Mouse (Mus musculus) kidney, embryonic 16.5 days (tissue): ENCODE measurements around the gene Dner. TPM values are rescaled to one million over a fixed set of nuclear protein-coding genes. Genes with fewer than 3 reads are reported as not detected.

Experiments used
- ATAC-seq: fragments of 200-750 bp; cut with Nextera tagmentation; 2 replicates; pipeline ENCODE4 v1.8.0; 2017; ENCODE audit warnings: moderate TSS enrichment; ENCODE audit not compliant: low FRiP score, low TSS enrichment
- H3K27ac ChIP-seq: fragments of 300-500 bp; sonication (generic); 2 replicates; pipeline ENCODE4 v1.5.1; 2014; ENCODE audit warnings: low read length
- H3K27me3 ChIP-seq: fragments of 300-500 bp; sonication (generic); 2 replicates; pipeline ENCODE4 v1.6.1; 2014; ENCODE audit warnings: low read length, control low read depth, mixed read lengths; ENCODE audit not compliant: insufficient read depth
- H3K36me3 ChIP-seq: fragments of 300-500 bp; sonication (generic); 2 replicates; pipeline ENCODE4 v1.6.1; 2014; ENCODE audit warnings: low read length, control low read depth, mixed read lengths; ENCODE audit not compliant: insufficient read depth
- H3K4me1 ChIP-seq: fragments of 300-500 bp; sonication (generic); 2 replicates; pipeline ENCODE4 v1.6.1; 2014; ENCODE audit warnings: low read length, control low read depth, mixed read lengths; ENCODE audit not compliant: insufficient read depth
- H3K4me2 ChIP-seq: fragments of 300-500 bp; sonication (generic); replicated peaks from 2 replicates; pipeline ENCODE4 v1.6.1; 2014; ENCODE audit warnings: low read depth, low read length
- H3K4me3 ChIP-seq: fragments of 300-500 bp; sonication (generic); 2 replicates; pipeline ENCODE4 v1.5.1; 2014; ENCODE audit warnings: mild to moderate bottlenecking, low read length
- H3K9ac ChIP-seq: fragments of 300-500 bp; sonication (generic); replicated peaks from 2 replicates; pipeline ENCODE4 v1.6.1; 2014; ENCODE audit warnings: low read length
- H3K9me3 ChIP-seq: fragments of 300-500 bp; sonication (generic); 2 replicates; pipeline ENCODE4 v1.6.1; 2016; ENCODE audit warnings: low read length, control low read depth
- WGBS: fragments of 180-500 bp; shearing (Covaris S2); extraction: QIAGEN DNeasy Blood & Tissue Kit; methylation state at CpG from one replicate; pipeline ENCODE4 v1.1.7; 2014; 5-methylcytosine and 5-hydroxymethylcytosine counted together
- polyA plus RNA-seq: library from polyadenylated mRNA; unstranded; fragments of >200 nt; fragmentation: Nextera tagmentation; extraction: Ambion mirVana; gene quantifications from 2 replicates; pipeline ENCODE4 v1.2.1, GENCODE M21; 2015

Dner gene
- polyA plus RNA-seq, 1 experiment from 2014 or later = 1.4 TPM

GRCm38 (mm10) chr1:84419416-84419815 lies 276.6 kb downstream of the Dner start:
- H3K27ac ChIP-seq = no peak overlapping the region
- H3K36me3 ChIP-seq = no peaks in the 10 kb centered on the region
- H3K4me1 ChIP-seq = 0 out of 2 replicates have a peak, but pooled peaks cover 4% of the 10 kb centered on the region
- H3K27me3 ChIP-seq = no peaks in the 10 kb centered on the region
- no peak overlapping the region for H3K4me3 ChIP-seq
- H3K9ac ChIP-seq = no peak overlapping the region
- ATAC-seq = no peak
- no peaks in the 10 kb centered on the region for H3K9me3 ChIP-seq
- H3K4me2 ChIP-seq = no peak overlapping the region
- 56% methylated on average over 2 of the region's 2 CpGs for WGBS

GRCm38 (mm10) chr1:84418511-84418910 lies 277.5 kb downstream of the Dner start:
- H3K27me3 ChIP-seq = no peaks in the 10 kb centered on the region

DNA sequence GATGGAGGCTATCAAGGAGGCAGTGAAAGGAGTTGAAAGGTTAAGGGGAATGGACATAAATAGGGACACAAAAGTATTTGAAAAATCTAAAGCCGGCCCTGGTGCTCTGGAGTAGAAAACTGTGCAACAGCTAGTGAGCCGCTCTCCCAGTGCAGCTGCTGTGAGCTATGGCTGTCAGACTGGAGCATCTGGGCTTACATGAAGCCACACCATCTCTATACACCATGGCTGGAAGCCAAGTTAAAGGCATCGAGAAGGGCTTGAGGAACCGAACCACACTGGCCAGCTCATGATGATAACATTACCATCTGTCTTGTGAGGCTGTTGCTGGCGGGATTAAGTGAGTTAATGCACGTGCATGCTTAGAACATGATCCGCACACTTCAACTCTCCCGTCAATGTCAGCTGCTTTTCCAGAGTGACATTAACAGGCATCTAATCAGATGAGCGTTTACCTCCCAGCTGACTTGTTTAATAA lies 278.2 kb downstream of the Dner start:
- Histone ChIP-seq H3K9me3 (no peaks in the 10 kb centered on the region), H3K27me3 (no peaks in the 10 kb centered on the region), H3K4me2 (no peak overlapping the region), H3K4me1 (0 out of 2 replicates have a peak, but pooled peaks cover 4% of the 10 kb centered on the region), H3K9ac (no peak overlapping the region), H3K4me3 (no peak overlapping the region), H3K27ac (peak overlapping the region; percentile 32; the same call in 1 of the 2 replicates), H3K36me3 (no peaks in the 10 kb centered on the region)
- ATAC-seq = peak; percentile 93
- 36% methylated on average over 9 of the region's 9 CpGs for WGBS

More at GRCm38 (mm10) chr1:84418511-84418910, 277.5 kb downstream of the Dner start:
- Histone ChIP-seq H3K9me3 (no peaks in the 10 kb centered on the region), H3K4me2 (no peak overlapping the region), H3K9ac (no peak overlapping the region), H3K4me1 (0 out of 2 replicates have a peak, but pooled peaks cover 4% of the 10 kb centered on the region), H3K36me3 (no peaks in the 10 kb centered on the region), H3K4me3 (no peak overlapping the region), H3K27ac (no peak overlapping the region)
- WGBS = 79% methylated on average over 9 of the region's 9 CpGs
- no peak for ATAC-seq

DNA sequence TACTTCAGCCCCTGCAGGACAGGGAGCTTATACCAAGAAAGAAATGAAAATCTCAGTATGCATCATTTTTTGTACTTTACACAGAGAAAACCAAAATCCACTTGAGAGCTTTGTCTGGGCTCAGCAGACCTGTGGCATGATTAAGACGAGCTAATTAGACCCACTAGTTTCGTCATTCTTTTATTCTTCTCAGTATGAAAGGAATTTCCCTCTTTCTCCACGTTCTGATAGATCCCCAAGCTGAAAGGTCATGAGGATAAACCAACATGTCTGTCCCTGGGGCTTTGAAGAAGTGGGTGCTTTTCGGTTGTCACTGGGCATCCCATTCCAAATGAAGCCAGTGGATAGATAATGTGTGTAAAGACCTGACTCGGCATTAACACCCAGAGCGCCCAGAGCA lies 278.7 kb downstream of the Dner start:
- peak; percentile 10; the same call in 1 of the 2 replicates for ATAC-seq
- H3K9ac ChIP-seq = no peak overlapping the region
- peak overlapping the region; percentile 49 for H3K27ac ChIP-seq
- no peaks in the 10 kb centered on the region for H3K9me3 ChIP-seq
- H3K4me3 ChIP-seq = no peak overlapping the region
- H3K27me3 ChIP-seq = no peaks in the 10 kb centered on the region
- H3K4me2 ChIP-seq = no peak overlapping the region
- H3K4me1 ChIP-seq = 0 out of 2 replicates have a peak, but pooled peaks cover 4% of the 10 kb centered on the region
- 53% methylated on average over 6 of the region's 6 CpGs for WGBS
- H3K36me3 ChIP-seq = no peaks in the 10 kb centered on the region

DNA sequence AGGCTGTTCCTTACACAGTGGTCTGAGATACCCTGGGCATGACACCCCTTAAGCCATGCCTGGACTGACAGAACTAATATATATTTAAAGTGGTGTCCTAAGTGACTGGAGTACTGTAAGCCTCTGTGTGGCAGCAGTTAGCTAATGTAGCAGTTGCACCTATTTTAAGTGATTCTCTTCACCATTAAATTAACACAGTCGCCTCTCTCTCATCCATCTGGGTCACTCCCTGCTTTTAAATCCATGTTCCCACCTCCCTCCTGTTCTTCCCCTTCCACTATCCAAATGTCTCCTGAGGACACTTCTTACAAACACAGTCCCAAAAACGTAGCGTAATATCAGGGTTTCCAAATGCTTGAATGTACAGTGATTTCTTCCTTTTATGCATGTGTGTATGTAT lies 281.6 kb downstream of the Dner start:
- no peaks in the 10 kb centered on the region for H3K27me3 ChIP-seq
- no peak overlapping the region for H3K4me2 ChIP-seq
- H3K9me3 ChIP-seq = no peaks in the 10 kb centered on the region
- no peak overlapping the region for H3K9ac ChIP-seq
- no peak overlapping the region for H3K27ac ChIP-seq
- ATAC-seq = no peak
- H3K4me3 ChIP-seq = no peak overlapping the region
- 0 out of 2 replicates have a peak, but pooled peaks cover 4% of the 10 kb centered on the region for H3K4me1 ChIP-seq
- no peaks in the 10 kb centered on the region for H3K36me3 ChIP-seq
- 87% methylated on average over 3 of the region's 3 CpGs for WGBS

GRCm38 (mm10) chr1:84409514-84409913 lies 286.5 kb downstream of the Dner start:
- 78% methylated on average over 2 of the region's 2 CpGs for WGBS
- no peak for ATAC-seq
- no peak overlapping the region for H3K27ac ChIP-seq
- no peak overlapping the region for H3K9ac ChIP-seq
- H3K27me3 ChIP-seq = no peaks in the 10 kb centered on the region
- no peaks in the 10 kb centered on the region for H3K4me1 ChIP-seq
- no peak overlapping the region for H3K4me2 ChIP-seq
- no peak overlapping the region for H3K4me3 ChIP-seq
- no peaks in the 10 kb centered on the region for H3K9me3 ChIP-seq
- no peaks in the 10 kb centered on the region for H3K36me3 ChIP-seq

DNA sequence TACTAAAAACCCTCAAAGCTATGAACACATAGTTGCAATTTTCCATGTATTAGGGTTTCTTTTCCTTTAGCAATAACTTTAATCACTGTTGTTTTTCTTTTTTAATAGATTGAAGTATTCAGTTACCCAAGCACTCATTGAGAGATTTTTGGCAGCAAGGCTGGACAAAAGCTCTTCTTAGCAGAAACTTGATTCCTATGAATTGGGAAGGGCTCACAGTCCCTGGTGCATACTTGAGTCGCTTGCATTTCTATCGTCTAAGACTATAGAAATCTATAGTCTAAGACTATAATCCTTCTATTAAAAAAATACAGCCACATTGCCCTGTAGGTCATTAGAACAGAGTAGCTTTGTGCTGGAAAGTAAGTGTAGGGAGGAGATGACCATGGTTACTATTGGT lies 287.1 kb downstream of the Dner start:
- H3K4me2 ChIP-seq = no peak overlapping the region
- no peak overlapping the region for H3K9ac ChIP-seq
- H3K36me3 ChIP-seq = no peaks in the 10 kb centered on the region
- H3K4me3 ChIP-seq = no peak overlapping the region
- no peaks in the 10 kb centered on the region for H3K27me3 ChIP-seq
- no peak overlapping the region for H3K27ac ChIP-seq
- no peaks in the 10 kb centered on the region for H3K4me1 ChIP-seq
- no peaks in the 10 kb centered on the region for H3K9me3 ChIP-seq
- no peak for ATAC-seq
- 75% methylated on average over 2 of the region's 2 CpGs for WGBS

DNA sequence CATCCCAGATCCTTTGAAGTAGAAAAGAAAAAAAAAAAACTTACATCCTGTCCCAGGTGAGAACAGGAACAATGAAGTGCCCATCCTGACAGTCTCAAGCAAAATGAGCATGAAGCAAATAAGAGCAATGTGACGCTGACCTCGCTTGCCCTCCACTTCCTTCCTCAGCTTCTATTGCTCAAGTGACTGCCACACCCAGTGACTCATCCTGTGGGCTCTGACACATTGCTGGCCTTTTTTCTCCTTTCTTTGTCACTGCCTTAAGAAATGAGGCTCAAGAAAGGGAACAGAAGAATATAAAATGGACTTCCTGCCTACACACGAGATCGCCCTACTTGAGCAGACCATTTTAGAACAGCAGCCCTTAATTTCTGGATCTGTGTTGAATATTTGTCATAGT lies 289.1 kb downstream of the Dner start:
- Histone ChIP-seq H3K27ac (no peak overlapping the region), H3K4me3 (no peak overlapping the region), H3K27me3 (no peaks in the 10 kb centered on the region), H3K36me3 (no peaks in the 10 kb centered on the region), H3K9ac (no peak overlapping the region), H3K4me1 (no peaks in the 10 kb centered on the region), H3K9me3 (no peaks in the 10 kb centered on the region), H3K4me2 (no peak overlapping the region)
- 71% methylated on average over 4 of the region's 4 CpGs for WGBS
- ATAC-seq = no peak

GRCm38 (mm10) chr1:84405551-84406290 lies 290.3 kb downstream of the Dner start:
- no peak overlapping the region for H3K9ac ChIP-seq
- WGBS = 79% methylated on average over 5 of the region's 5 CpGs
- no peaks in the 10 kb centered on the region for H3K4me1 ChIP-seq
- H3K27me3 ChIP-seq = no peaks in the 10 kb centered on the region
- no peak overlapping the region for H3K4me2 ChIP-seq
- H3K27ac ChIP-seq = no peak overlapping the region
- no peak overlapping the region for H3K4me3 ChIP-seq
- H3K9me3 ChIP-seq = no peaks in the 10 kb centered on the region
- no peaks in the 10 kb centered on the region for H3K36me3 ChIP-seq
- ATAC-seq = no peak

DNA sequence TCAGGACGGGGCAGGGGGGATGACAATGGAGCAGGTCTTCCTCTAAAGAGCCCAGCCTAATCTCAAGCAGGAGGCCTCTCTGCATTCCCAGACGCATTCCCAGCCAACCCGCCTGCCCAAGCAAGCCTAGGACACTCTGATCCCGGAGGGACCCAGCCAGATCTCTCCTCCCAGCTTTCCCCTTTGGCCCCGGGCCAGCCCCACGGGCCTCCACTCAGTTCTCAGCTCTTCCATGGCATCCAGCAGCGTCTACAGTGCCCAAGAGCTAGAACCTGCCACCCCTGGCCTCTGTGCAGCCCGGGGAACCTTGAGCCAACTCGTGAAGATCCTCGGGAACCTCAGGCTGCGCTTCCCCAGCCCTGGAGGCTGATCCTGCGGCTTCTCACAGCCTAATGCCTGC lies 291.1 kb downstream of the Dner start:
- ATAC-seq = peak; percentile 35; the same call in 1 of the 2 replicates
- no peak overlapping the region for H3K4me3 ChIP-seq

More for the DNA sequence above, 291.1 kb downstream of the Dner start:
- Histone ChIP-seq H3K9me3 (no peaks in the 10 kb centered on the region), H3K4me2 (no peak overlapping the region), H3K27me3 (no peaks in the 10 kb centered on the region), H3K27ac (no peak overlapping the region), H3K36me3 (no peaks in the 10 kb centered on the region), H3K9ac (no peak overlapping the region), H3K4me1 (no peaks in the 10 kb centered on the region)
- 46% methylated on average over 12 of the region's 12 CpGs for WGBS
